Mouse (Mus musculus) left cerebral cortex, adult 18-20 months (tissue): Measurements from ENCODE around the gene Timp3. TPM values are rescaled to one million over a fixed set of nuclear protein-coding genes. Genes with fewer than 3 reads are reported as not detected.

Experiments used
- DNase-seq, 2 experiments: peaks; one replicate each; pipeline ENCODE4 v3.0.0; 2021 to 2022; ENCODE audit warnings: low spot score in 2 of 2, mixed read lengths in 1 of 2
- total RNA-seq, 2 experiments: library from RNA; stranded (reverse); gene quantifications; 2 replicates each; pipeline ENCODE4 v1.2.3; 2021

The Timp3 gene
- total RNA-seq, 2 experiments from 2014 or later = 58.8 to 67.6 TPM

DNA sequence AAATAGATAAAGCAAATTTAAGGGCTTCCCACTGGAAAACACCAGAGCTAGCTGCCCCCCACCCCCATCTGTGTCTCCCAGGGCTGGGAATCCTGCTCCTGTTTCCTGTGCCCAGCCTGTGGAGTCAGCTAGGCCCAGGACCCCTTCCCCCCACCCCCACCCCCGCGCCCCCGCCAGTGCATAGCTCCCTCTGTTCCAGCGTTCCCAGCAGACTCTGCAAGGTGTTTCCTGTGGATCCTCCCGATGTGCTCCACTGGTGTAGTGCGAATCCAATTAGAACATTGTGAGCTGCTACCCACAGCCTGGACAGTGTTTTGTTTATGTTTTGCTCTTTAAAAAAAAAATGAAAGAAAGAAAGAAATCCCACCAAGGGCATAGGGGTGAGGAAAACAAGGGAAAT, 25.1 kb downstream of the Timp3 start:
- no peak for DNase-seq

DNA sequence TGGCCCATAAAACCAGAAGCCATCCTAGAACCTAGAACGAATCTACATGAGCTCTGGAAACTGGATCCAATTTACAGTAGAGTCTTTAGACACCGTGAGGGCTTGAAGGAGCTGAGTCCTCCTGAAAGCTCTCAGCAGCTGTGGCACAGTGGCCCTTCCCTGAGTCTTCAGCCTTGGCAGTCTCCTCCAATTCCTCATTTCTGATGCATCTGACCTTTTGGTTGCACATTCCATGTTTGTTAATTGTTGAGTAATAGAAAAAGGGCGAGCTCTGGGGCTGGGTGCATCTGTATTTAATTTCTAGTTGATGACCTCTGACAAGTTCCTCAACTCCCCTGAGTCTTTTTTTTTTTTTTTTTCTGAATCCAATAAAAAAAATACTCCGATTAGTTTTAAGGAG, 28.0 kb downstream of the Timp3 start:
- DNase-seq = no peak

DNA sequence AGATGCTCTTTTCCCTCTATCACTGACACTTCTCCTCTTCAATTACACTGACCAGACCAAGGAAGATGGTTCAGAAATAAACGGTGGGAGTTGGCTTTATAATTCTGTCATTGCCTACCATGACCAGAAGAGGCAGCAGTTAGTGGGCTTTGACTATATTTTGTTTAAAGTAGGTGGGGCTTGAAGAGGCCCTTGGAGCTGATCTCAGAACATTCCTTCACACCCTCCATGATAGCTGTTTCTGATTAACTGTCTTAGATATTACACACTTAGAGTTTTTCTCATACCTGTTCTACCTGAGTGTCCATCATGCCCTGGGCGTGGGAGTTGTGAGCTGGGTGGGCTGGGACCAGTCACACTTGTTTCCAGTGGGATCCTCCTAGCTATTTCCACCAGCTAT, 28.5 kb downstream of the Timp3 start:
- no peak for DNase-seq

DNA sequence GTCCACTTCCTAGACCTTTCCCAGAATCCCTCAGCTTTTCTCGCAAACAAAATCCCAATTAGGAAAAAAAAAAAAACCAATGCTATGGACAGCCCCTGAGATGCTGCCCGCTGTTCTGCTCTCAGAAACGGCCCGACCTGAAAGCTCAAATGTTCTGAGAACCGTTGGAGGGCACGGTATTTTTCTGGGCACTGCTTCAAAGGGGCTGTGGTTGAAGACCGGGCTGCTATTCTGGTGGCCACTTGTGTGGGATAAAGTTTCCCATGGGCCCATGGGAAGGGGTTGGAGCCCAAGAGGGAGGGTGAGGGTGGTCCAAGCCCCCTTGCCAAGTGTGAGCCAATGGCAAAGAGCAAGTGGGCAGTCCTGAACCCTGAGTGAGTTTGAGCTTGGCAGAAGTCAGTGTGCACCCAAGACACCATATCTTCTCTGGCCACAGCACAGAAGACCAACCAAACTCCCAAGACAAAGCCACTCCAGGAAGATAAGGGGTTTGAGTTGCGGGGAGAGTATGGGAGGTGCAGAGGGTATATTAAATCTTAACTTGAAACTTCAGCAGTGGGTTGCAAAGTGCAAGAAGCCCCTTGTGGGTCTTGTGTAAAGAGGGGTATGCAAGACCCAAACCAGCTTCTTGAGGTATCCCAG, 29.2 kb downstream of the Timp3 start:
- DNase-seq = no peak

DNA sequence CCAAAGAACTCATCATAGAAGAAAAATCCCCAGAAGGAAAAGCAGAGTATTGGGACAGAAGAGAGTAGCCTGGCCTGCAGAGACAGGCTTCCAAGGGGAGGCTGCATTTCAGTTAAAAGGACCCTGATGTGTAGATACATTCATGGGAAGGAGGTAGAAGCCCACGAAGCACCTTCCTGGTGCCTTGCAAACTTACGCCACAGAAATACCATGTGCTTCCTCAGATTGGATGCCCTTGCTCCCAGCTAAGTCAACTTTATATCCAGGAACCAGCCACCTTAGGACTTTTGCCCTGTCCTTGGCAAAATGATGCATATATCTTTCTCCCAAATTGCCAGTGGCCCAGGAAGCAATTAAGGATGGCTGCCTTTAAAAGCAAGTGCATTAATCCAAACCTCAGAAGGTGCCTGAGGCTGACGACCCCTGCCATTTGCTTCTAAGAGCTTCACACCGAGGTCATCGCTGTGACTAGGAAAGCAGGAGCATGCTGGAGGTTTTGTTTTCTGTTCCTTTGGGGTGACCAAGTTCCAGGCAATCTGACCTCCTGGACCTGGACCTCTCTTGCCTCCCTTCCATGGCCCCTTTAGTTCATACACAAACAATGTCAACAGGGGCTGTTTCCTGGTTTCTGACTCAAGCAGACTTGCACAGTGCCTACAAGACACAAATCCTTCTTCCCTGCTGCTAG, 31.0 kb downstream of the Timp3 start:
- DNase-seq = no peak

DNA sequence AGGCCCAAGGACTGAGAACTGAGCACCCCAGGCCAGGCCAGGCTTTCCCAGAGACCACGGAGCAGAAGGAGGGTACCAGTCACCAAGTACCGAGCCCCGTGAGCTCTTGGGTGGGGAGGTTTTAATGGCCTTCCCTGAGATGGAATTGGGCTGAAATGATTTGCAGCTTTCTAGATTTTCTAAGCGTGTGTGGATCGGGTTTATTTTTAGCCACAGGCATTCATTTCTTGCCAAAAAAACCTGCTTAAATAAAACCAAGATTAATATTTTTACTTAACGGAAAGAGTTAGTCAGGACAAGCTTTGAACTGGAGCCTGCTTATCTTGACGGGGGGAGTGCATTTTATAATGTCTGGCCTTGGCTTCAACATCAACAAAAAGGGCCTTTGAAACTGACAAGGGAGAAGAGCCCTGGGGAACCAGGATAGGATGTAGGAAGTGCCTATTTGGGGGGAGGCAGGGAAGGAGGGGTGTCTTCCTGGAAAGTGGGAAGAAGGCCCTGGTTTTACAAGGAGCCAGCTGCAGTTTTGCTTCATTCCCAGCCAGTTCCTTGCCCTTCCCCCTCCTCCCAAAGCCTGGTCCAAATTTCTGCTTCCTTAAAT, 31.6 kb downstream of the Timp3 start:
- DNase-seq = peak in 1 of 2 experiments; percentile 11

DNA sequence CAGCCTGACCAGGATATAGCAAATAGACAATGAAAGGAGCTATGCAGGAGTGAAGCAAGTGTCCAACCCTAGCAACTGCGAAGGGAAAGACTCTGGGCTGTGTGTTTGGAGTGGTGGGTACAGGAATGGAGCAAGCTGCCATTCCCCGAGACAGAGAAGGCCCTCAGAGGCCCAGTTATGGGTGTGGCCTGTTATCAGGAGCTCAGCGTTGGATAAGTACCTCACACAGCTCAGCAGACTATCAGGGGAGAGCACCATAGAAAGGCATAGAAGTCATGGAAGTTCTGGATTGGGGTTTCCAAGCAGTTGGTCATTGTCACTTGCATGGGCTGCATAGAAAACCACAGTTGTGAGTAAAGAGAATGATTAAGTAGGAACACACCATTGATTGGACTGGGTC, 32.8 kb downstream of the Timp3 start:
- DNase-seq = no peak

DNA sequence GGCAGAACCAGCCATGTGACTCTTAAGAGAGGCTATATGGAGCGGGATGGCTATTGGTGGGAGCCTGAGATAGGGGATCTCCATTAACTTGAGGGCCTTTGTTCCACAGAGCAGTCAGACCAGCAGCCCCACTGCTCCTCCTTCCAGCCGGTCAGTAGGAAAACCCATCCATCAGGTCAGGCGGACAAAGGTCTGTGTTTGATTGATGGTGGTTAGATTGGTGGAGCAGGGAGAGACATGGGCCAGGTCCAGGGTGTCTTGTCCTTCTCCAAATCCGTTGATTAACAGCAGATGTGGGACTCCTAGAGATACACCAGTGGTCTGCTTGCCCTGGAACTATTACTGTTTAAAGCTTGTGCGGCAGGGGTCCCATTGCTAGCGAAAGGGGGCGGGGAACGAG, 34.4 kb downstream of the Timp3 start:
- DNase-seq = no peak

DNA sequence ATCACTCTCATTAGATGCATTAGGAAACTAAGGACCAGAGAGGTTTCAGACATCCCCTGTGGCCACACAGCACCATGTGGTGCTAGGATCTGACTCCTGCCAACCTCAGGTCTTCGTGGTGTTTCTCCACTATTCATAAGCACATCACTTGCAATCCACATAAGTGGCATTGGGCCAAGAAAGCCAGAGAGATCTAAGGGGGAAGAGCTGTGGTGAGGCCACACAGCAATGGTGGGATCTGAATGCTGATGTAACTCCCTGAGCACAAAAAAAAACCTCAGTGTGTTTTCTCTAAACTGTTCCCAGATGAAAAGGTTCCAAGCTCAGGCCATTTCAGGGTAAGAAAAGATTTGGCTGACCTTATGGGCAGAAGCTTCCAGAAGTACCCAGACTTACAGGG, 36.3 kb downstream of the Timp3 start:
- DNase-seq = no peak

DNA sequence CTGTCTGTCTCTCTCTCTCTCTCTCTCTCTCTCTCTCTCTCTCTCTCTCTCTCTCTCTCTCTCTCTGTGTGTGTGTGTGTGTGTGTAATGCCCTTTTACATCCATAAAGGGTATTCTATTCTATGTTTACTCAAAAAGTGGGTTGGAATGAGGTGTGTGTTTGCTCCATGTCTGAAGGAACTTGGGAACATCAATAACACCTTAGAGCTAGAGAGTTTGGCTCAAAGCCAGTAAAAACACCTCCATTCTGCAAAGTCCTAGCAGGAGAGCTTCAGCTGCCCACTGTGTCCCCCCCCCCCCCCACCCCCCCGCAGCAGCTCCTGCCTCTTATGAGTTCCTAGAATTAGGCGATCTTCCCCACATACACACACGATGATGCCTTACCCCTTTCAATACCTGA, 37.1 kb downstream of the Timp3 start:
- DNase-seq = no peak

DNA sequence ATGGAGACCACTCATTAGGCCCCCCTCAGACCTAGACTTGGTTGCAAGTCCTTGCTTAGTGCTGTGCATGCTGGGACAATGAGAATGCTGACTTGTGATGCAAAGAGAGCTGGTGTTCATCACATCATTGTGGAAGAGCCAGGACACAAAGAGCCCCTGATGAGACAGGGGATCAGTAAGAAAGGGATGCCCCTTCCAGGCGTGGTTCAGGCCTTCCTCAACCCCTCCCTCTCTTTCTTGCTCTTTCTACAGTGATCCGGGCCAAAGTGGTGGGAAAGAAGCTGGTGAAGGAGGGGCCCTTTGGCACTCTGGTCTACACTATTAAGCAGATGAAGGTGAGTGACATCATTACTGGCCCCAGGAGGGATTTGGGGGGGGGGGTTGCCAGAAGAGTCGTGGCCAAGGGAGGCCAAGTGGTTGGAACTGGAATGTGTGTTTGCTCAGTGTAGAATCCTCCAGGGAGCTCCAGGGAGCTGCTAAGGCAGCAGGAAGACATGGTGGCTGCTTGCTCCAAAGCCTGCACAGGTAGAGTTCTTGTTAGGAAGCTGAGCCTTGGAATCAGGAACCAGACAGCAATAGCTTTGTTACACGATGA, 38.0 kb downstream of the Timp3 start:
- DNase-seq = no peak

DNA sequence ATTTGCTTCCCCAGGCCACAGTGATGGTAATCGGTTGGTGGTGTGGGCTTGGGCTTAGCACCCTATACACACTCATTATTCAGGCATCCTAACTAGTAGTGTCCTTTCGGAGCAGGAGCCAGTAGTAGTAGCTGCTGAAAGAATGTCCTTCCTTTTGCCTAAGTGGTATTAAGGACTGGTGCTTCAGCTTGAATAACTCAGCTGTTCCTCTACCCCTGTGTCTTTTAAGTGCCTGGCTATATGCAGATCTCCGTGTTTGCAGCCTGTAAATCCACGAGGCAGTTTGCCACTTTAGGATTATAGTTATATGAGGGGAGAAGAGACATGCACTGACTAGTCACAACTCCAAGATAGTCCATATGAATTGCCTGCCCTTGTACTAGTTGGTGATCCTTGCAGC, 38.9 kb downstream of the Timp3 start:
- no peak for DNase-seq

DNA sequence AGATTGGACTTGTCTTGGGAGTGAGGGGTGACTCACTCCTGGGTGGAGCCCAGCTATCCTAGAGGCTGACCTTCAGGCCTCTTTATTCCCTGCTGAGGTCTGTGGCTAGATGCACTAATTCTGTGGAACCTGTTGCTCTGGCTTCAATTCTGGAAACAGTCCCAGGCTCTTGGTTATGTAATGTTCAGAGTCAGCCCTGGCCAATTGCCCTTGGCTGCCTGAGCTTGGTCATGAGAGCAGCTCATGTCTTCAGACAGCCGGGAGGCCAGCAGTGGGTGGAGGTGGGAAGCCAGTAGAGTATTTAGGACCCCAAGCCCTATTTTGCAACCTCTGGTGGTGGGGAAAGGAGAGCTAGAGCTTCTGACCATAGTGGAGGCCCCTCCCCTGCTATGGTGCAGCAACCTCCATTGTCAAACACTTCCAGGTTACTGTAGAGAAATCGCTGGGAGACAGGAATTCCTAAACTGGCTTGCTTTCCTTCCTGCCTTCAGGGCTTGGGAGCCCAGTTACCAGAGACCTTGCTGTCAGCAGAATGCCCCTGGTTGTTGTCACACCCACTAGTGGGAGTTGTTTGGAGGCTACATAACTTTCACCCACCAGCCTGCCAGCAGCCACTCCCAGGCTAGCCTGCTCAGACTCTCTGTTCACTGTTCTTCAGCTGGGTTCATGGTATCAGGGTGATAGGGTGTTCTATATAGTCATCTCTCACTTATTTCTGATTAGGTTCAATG, 39.6 kb downstream of the Timp3 start:
- peak; percentile 52 to 60 for DNase-seq

DNA sequence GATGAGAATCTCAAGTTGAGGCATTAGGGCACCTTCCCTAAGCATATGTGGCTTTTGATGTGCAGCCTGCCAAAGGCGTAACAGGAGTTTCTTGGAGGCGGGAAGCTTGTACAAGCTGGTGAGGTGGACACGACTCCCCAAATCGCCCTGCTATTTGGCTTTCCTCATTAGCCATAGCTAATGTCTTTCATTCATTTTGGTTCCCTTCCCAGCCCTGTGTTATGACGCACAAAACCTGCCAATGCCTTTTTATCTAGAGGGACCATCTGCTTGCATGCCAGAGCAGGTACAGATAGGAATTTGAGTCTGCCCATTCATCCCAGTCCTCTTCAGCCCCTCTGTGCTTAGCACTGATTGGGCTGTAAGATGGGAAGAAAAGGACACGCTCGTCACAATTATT, 40.2 kb downstream of the Timp3 start:
- no peak for DNase-seq

DNA sequence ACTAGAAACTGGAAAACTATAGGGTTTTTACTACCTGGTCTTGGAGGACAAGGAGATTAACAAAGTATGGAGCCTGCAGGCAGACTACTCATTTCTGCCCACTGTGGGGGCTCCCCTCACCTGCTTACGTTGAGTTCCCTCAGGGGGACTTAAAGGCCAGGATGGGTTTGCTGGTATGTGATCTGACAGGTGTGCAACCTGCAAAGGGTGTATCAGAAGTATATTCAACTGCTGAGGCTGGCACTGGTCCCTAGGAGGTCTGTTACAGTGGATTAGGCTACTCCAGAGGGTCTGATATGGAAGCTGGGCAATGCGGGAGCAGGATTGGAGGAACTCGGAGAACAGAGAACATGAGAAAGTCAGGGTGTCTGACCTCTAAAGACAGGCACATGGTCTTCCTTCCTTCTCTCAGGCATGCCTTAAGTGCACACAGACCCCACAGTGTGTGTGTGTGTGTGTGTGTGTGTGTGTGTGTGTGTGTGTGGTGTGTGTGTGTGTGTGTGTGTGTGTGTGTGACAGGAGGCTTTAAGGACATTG, 40.9 kb downstream of the Timp3 start:
- DNase-seq = no peak

DNA sequence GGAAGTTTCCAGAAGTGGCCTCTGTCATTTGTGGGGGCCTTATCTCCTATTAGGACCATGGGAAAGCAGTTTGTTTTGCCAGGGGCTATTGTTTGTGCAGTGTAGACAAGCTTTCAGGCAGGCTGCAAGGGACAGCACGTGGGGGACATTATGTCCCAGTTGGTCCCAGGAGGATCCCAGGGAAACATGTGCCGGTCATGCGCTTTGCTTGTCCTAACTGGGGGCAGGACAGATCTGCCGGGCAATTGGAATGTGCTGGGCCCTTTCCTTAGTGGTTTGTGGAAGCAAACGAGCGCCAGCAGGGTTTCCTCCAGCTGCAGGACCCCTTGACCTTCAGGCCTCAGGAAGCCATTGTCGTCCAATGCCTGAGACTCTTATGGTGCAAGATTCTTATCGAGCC, 41.4 kb downstream of the Timp3 start:
- no peak for DNase-seq

DNA sequence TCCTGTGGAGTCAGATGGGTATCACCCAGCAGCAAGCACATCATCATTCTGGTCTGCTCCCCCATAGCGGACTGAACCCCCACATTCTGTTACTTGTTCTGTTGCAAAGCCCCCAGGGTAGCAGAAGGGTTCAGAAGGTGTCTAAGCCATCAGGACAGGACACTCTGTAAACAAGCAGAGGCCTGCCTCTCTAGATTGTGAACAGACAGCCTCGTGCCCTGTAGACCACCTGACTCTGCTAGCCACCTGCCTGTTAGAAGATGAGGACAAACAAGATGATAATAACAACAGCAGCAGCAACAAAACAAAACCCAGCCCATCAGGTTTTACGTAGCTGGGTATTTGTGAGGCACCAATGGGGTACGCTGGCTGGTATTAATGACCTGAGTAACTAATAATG, 42.0 kb downstream of the Timp3 start:
- DNase-seq = no peak

DNA sequence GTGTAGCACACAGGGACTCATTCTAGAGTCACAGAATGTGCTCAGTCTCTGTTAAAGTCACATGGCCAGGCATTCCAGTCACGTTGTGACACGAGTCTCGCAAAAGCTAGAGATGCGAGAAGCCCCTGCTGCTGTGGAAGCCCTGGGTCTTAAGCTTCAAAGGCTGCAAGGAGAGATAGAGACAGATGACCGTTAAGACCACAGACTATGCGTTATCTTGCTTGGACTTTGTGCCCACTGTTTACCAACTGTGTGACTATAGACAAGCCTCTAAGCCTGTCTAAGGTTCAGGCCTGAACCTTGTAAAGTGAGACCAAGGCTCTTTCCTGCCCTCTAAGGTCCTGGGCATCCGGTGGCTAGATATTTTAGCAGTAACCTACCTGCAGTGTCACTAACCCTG, 42.5 kb downstream of the Timp3 start:
- DNase-seq = no peak

DNA sequence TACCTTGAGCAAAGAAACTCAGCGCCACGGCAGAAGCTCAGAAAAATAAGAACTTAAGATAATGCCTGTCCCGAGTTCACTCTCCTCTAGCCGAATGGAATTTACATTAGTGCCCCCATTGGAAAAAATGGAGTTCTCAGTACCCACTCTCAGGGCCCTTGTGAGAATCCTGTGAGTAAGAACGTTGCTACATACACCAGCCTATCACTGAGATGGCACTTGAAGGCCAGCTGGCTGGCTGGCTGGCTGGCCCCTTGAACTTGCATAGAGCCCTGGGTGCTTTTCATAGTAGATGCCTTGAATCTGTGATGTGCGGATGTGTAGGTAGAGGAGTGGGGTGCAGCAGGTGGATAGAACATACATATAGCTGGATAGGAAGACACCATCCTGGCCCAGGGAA, 43.2 kb downstream of the Timp3 start:
- DNase-seq = no peak

DNA sequence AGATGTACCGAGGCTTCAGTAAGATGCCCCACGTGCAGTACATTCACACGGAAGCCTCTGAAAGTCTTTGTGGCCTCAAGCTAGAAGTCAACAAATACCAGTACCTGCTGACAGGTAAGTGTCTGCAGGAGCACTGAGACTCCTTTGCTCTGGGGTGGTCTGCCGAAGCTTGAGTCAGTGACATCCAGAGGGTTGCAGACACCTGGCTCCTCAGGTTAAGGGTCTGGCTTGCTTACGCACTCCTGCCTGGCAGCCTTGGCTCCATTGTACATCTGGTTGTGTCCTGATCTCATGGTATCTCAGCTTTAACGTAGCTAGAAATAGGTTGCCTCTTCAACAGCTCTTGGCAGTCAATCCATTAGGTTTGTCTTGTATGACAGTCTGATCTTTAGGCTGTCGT, 43.8 kb downstream of the Timp3 start:
- no peak for DNase-seq

DNA sequence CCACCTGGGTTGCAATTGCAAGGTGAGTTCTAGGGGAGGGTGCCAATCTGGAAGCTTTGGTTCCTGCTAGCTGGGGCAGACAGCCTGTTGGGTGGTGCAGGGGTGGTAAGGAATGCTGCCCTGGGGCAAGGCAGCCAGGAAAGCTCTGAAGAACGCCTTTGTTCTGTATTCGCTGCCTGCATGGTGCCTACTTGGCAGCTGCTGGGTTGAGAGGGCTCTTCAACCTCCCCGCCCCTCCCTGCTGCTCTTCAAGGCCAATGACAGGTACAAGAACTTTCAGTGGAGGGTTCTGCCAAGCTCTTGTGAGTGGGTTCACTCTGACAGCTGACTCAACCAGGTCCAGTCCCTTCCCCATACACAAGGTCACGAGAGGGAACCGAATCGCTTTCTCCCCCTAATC, 44.5 kb downstream of the Timp3 start:
- no peak for DNase-seq

DNA sequence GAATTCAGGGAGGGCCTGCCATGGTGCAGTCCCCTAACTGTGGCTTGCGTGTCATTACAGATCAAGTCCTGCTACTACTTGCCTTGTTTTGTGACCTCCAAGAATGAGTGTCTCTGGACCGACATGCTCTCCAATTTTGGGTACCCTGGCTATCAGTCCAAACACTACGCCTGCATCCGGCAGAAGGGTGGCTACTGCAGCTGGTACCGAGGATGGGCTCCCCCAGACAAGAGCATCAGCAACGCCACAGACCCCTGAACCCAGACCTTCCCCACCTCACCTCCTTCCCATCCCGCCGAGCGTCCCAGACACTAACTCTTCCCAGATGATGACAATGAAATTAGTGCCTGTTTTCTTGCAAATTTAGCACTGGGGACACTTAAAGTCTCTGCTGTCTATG, 45.5 kb downstream of the Timp3 start:
- DNase-seq = no peak
